Mouse (Mus musculus) midbrain, embryonic 16.5 days (tissue): ENCODE measurements at regions not wholly inside any gene's neighbourhood (a gene's known extent, or its start where the extent isn't known, plus 50 kb on each side); places are given as distances from the start of the nearest gene placed in this dataset.
A peak's percentile ranks its signal among the peaks of the same experiment; 100 is the strongest.

ENCODE experiments used
- ATAC-seq: fragments of 200-750 bp; cut with Nextera tagmentation; 2 replicates; pipeline ENCODE4 v1.8.0; 2017; ENCODE audit warnings: moderate TSS enrichment
- H3K27ac ChIP-seq: fragments of 300-500 bp; sonication (generic); 2 replicates; pipeline ENCODE4 v1.5.1; 2014; ENCODE audit warnings: mild to moderate bottlenecking, low read length, mixed read lengths
- H3K27me3 ChIP-seq: fragments of 300-500 bp; sonication (generic); 2 replicates; pipeline ENCODE4 v1.6.1; 2014; ENCODE audit warnings: low read depth, low read length, mixed read lengths; ENCODE audit not compliant: control insufficient read depth, insufficient read depth
- H3K36me3 ChIP-seq: fragments of 300-500 bp; sonication (generic); 2 replicates; pipeline ENCODE4 v1.6.1; 2014; ENCODE audit warnings: mild to moderate bottlenecking, low read length, moderate library complexity, mixed read lengths; ENCODE audit not compliant: control insufficient read depth, insufficient read depth
- H3K4me1 ChIP-seq: fragments of 300-500 bp; sonication (generic); 2 replicates; pipeline ENCODE4 v1.6.1; 2014; ENCODE audit warnings: mild to moderate bottlenecking, low read length, mixed read lengths; ENCODE audit not compliant: control insufficient read depth, insufficient read depth
- H3K4me2 ChIP-seq: fragments of 300-500 bp; sonication (generic); 2 replicates; pipeline ENCODE4 v1.6.1; 2014; ENCODE audit warnings: mild to moderate bottlenecking, low read length, mixed read lengths
- H3K4me3 ChIP-seq: fragments of 300-500 bp; sonication (generic); 2 replicates; pipeline ENCODE4 v1.5.1; 2014; ENCODE audit warnings: low read depth, mild to moderate bottlenecking, low read length, moderate library complexity, mixed read lengths
- H3K9ac ChIP-seq: fragments of 300-500 bp; sonication (generic); 2 replicates; pipeline ENCODE4 v1.6.1; 2014; ENCODE audit warnings: low read depth, low read length, mixed read lengths
- H3K9me3 ChIP-seq: fragments of 300-500 bp; sonication (generic); replicated peaks from 2 replicates; pipeline ENCODE4 v1.6.1; 2014; ENCODE audit warnings: mild to moderate bottlenecking, low read length, mixed read lengths; ENCODE audit not compliant: control insufficient read depth, poor library complexity, severe bottlenecking
- WGBS: fragments of 180-500 bp; shearing (Covaris S2); extraction: QIAGEN DNeasy Blood & Tissue Kit; methylation state at CpG from one replicate; pipeline ENCODE4 v1.1.7; 2014; 5-methylcytosine and 5-hydroxymethylcytosine counted together

DNA sequence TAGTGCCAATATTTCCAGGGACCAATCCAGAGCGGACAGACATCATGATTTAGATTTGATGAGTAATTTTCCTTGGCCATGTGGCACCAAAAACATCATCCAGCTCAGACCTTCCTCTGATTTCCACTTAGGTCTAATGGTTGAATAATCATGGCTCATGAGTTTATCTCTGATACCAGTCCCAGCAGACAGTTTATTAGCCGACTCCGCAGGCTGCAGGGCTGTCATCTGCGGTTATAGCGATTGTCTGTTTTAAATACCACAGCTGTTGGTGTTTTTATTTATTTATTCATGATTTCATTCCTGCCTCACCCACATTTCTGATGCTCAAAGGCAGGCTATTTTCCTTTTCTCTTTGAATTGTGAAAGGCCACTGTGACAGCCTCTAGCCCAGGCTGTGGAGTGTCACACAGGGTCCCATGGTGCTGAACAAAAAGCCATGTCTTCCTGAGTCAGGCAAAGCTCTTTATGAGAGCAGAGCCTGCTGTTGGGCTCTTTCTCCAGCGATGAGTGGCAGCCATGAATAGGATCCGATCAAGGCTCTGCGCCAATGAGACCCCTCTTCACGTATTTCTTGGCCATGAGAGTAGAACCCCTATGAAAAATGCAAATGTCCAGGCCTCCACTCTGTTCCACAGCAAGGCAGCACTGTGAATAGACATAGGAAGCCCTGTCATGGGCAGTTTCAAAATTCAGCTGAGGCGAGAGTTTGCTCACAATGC is 584.7 kb downstream of the Sqor start:
- Histone ChIP-seq H3K9me3 (no peaks in the 10 kb centered on the region), H3K4me2 (no peak overlapping the region), H3K9ac (no peak overlapping the region), H3K27me3 (no peaks in the 10 kb centered on the region), H3K27ac (no peak overlapping the region), H3K36me3 (no peaks in the 10 kb centered on the region), H3K4me1 (peaks cover 4% of the 10 kb centered on the region; the same call in 1 of the 2 replicates), H3K4me3 (no peak overlapping the region)
- WGBS: 28% methylated on average over 10 of the region's 10 CpGs
- ATAC-seq: peak; percentile 92

GRCm38 (mm10) chr2:123364204-123364603 is 599.2 kb downstream of the Sqor start:
- Histone ChIP-seq H3K4me2 (no peak overlapping the region), H3K9ac (no peak overlapping the region), H3K36me3 (no peaks in the 10 kb centered on the region), H3K4me1 (no peaks in the 10 kb centered on the region), H3K4me3 (no peak overlapping the region), H3K9me3 (no peaks in the 10 kb centered on the region), H3K27me3 (no peaks in the 10 kb centered on the region), H3K27ac (no peak overlapping the region)
- no peak for ATAC-seq

GRCm38 (mm10) chr2:123366571-123366970 is 601.5 kb downstream of the Sqor start:
- ATAC-seq: no peak
- 95% methylated on average over 2 of the region's 2 CpGs for WGBS

DNA sequence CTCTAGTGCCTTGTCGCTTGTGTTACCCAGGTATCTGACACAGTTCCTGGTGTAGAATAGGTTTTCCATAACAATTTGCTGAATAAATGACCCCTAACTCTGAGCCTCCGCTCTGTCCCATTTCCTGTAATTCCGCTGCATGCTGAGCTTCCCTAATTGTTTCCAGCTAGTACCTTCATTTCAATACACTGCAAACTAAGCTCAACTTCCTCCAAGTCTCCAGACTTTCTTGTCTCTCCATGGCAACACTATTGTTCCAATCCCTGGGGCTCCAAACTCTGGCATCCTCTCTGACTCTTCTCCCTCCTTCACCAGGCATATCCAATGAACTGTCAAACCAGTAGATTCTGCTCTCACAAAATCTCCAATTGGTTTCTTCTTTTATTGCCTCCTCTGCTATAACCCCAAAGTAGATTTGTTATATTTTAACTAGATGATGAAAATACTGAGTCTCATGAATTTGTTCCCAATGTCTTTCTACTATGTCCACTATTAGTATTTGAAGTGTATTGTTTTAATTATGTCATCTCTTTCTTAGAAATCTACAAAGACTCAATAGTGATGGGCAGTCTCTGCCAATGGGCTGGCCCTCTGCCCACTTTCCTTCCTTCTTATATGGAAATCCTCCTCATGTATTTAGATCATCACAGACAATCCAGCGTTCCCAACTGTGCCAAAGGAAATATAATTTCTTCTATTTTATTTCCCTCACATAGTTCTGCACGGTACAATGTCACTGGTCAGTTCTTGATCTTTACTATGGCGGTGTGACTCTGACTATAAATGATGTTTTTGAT is 620.8 kb downstream of the Sqor start:
- Histone ChIP-seq H3K9me3 (no peaks in the 10 kb centered on the region), H3K4me2 (no peak overlapping the region), H3K4me3 (no peak overlapping the region), H3K27ac (no peak overlapping the region), H3K4me1 (no peaks in the 10 kb centered on the region), H3K36me3 (no peaks in the 10 kb centered on the region), H3K27me3 (no peaks in the 10 kb centered on the region), H3K9ac (no peak overlapping the region)
- WGBS: 45% methylated on average over 6 of the region's 6 CpGs
- ATAC-seq: 0 out of 2 replicates have a peak, but pooled peaks have one; percentile 56

More at GRCm38 (mm10) chr2:123366571-123366970, 601.5 kb downstream of the Sqor start:
- H3K9ac ChIP-seq: no peak overlapping the region
- no peak overlapping the region for H3K4me2 ChIP-seq
- H3K27ac ChIP-seq: no peak overlapping the region
- H3K36me3 ChIP-seq: no peaks in the 10 kb centered on the region
- no peaks in the 10 kb centered on the region for H3K4me1 ChIP-seq
- no peaks in the 10 kb centered on the region for H3K27me3 ChIP-seq
- no peaks in the 10 kb centered on the region for H3K9me3 ChIP-seq
- no peak overlapping the region for H3K4me3 ChIP-seq

DNA sequence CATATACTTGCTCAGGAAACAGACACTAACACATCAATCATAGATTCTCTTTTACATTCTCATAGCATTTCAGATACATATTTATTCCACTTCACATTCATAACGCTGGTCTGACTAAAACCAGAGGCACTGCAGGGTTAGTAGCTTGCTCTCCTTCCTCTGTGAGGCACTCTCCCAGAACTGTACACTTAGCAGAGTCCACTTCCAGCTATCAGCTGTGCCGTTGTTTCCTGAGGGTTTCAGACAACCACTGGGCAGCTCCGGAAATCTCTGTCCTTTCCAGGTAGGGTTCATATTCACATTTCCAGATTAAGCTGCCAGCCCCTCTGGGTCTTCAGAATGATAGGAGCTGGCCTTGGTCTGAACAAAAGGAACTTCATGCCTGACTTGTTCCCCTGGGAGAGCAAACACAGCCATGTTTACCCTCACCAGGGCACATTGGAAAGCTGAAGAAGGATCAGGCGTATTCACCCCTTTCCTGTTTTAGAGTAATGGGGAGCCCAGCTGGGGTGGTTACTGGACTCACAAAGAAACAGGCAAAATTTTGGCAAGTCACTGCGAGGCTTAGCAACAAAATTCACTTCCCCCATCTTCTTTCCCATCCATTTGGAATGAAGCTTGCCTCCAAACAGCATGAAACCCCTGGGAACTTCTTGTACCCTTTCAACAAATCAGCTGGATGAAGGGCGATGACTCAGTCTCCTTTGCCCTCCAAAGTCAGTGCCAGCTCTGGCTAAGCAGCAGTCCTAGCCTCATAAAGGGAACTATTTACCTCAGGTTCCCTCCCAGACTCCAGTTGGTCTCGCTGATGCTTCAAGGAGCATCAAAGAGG is 622.0 kb downstream of the Sqor start:
- H3K9ac ChIP-seq: no peak overlapping the region
- no peak overlapping the region; the same call in 1 of the 2 replicates for H3K27ac ChIP-seq
- 46% methylated on average over 7 of the region's 7 CpGs for WGBS
- no peak overlapping the region for H3K4me3 ChIP-seq
- H3K4me2 ChIP-seq: no peak overlapping the region
- peak; percentile 72 for ATAC-seq
- no peaks in the 10 kb centered on the region for H3K36me3 ChIP-seq
- H3K4me1 ChIP-seq: no peaks in the 10 kb centered on the region
- H3K27me3 ChIP-seq: no peaks in the 10 kb centered on the region
- no peaks in the 10 kb centered on the region for H3K9me3 ChIP-seq

- H3K36me3 ChIP-seq: no peaks in the 10 kb centered on the region
- ATAC-seq: no peak
- H3K9ac ChIP-seq: no peak overlapping the region
- H3K9me3 ChIP-seq: no peaks in the 10 kb centered on the region
- H3K4me2 ChIP-seq: no peak overlapping the region
- no peak overlapping the region for H3K4me3 ChIP-seq
- WGBS: 91% methylated on average over 1 of the region's 1 CpGs
- H3K4me1 ChIP-seq: no peaks in the 10 kb centered on the region
- H3K27me3 ChIP-seq: no peaks in the 10 kb centered on the region
- no peak overlapping the region for H3K27ac ChIP-seq
Observed at GRCm38 (mm10) chr2:123390981-123391380, 625.9 kb downstream of the Sqor start.

DNA sequence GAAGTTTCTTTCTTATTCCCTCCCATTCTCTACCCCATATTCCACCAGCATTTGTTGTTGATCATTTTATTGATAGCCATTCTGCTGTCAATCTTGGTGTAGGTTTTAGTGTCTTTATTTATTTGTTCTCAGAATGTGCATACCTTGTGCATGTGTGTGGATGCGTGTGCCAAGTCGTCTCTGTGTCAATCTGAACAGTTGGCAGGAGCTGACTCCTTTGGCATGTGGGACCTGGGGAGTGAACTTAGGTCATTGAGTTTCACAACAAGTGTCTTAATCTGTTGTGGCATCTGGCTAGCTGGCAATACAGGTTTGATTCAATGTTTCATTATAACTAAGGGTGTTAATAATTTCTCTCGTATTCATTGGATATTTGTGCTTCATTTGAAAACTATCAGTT is 629.3 kb downstream of the Sqor start:
- no peak overlapping the region for H3K4me2 ChIP-seq
- ATAC-seq: no peak
- no peak overlapping the region for H3K27ac ChIP-seq
- no peak overlapping the region for H3K9ac ChIP-seq
- H3K9me3 ChIP-seq: no peaks in the 10 kb centered on the region
- no peak overlapping the region for H3K4me3 ChIP-seq
- WGBS: 98% methylated on average over 3 of the region's 3 CpGs
- no peaks in the 10 kb centered on the region for H3K27me3 ChIP-seq
- H3K36me3 ChIP-seq: no peaks in the 10 kb centered on the region
- no peaks in the 10 kb centered on the region for H3K4me1 ChIP-seq

- WGBS: 77% methylated on average over 1 of the region's 1 CpGs
- Histone ChIP-seq H3K27ac (no peak overlapping the region), H3K4me1 (no peaks in the 10 kb centered on the region)
Observed at GRCm38 (mm10) chr2:123397551-123397950, 632.5 kb downstream of the Sqor start.

More at GRCm38 (mm10) chr2:123397551-123397950, 632.5 kb downstream of the Sqor start:
- H3K9ac ChIP-seq: no peak overlapping the region
- H3K36me3 ChIP-seq: no peaks in the 10 kb centered on the region
- H3K4me2 ChIP-seq: no peak overlapping the region
- no peaks in the 10 kb centered on the region for H3K27me3 ChIP-seq
- H3K4me3 ChIP-seq: no peak overlapping the region
- no peak for ATAC-seq
- no peaks in the 10 kb centered on the region for H3K9me3 ChIP-seq
